Mouse (Mus musculus) E14TG2a.4 (cell line): ENCODE measurements around the gene Hoxa4.

Source experiments
- CTCF ChIP-seq: conservative IDR thresholded peaks from 2 replicates; pipeline ENCODE4 v1.5.1; 2014; ENCODE audit warnings: low read length
- NANOG ChIP-seq: IDR thresholded peaks from 2 replicates; pipeline ENCODE4 v1.6.1; 2014; ENCODE audit warnings: borderline replicate concordance, low read length, mixed read lengths
- POU5F1 ChIP-seq: IDR thresholded peaks from 2 replicates; pipeline ENCODE4 v1.6.1; 2014; ENCODE audit warnings: low read length, borderline replicate concordance

DNA sequence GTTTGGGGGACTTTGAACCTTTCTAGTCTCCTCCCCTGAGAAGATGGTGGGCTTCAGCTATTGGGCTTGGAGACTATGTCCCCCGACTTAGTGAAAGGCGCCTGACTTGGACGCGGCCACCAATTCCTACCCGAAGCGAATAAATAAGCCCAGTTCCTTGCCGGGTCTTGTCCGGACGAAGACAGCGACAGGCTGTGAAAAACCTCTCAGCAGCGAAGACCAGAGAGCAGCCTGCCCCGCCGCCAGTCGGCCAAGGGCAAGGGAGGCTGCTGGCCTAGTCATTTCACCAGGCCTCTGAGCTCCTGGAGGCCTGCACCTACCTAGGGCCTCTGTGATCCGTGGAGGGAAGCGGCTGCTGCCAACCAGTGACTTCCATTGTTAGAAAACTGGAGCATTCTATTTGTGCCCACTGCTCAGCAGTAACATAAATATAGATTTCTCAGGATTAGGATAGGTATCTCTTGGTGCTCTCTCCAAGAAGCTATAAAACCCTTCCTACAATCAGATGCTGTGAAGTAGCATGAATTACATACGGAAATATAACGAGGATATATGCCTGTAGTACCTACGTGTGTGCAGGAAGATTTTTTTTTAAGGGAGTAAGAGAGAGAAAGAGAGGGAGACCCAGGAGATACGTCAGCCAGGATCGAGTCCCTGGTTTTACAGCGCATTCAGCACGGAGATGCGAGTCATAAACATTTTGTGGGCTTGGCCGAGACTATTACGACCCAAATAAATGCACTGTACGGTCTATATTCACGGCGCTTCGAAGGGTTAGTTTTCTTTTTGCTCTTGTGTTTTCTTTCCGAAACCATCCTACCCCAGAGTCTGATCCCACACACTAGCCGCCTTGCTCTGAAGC, 28.7 kb upstream of the Hoxa4 start:
- TF ChIP-seq CTCF (no peak), NANOG (no peak), POU5F1 (no peak)
